ENCODE assay signal across 23 mouse cellular contexts in genomic region chr3:154391629-154392028, GRCm38 (mm10).
DNase-seq lines count a peak whose midpoint lies in the region; ATAC-seq lines count a peak whose summit lies in the region.
"Had no signal": no experiment of that assay in that cellular context is flagged by ENCODE, and none has a peak within 500 bp of the region (broad histone marks: within the 10 kb centered on the region; RNA-seq: fewer than 3 reads in every experiment).

No protein-coding gene starts in this region.

- H3K4me3 ChIP-seq in forebrain, embryonic 13.5 days: no peak overlapping the region
- H3K4me3 ChIP-seq in forebrain, embryonic 15.5 days: no peak overlapping the region
- no peak overlapping the region for H3K4me3 ChIP-seq in midbrain, embryonic 12.5 days
- no peak overlapping the region for H3K4me3 ChIP-seq in midbrain, embryonic 11.5 days (ENCODE audit: low read depth, low read length)
- H3K4me3 ChIP-seq in midbrain, embryonic 16.5 days (ENCODE audit: low read depth, low read length): no peak overlapping the region
- no peak overlapping the region for H3K4me3 ChIP-seq in midbrain, embryonic 10.5 days
- H3K4me3 ChIP-seq: embryonic facial prominence, embryonic 10.5 days; embryonic facial prominence, embryonic 13.5 days; erythroblast, embryonic 14.5 days; gastrocnemius, adult 2 months; hindbrain, embryonic 13.5 days had no signal

- H3K9me3 ChIP-seq in forebrain, embryonic 13.5 days (replicated peaks): no peaks in the 10 kb centered on the region
- H3K9me3 ChIP-seq in forebrain, embryonic 15.5 days: no peaks in the 10 kb centered on the region
- no peaks in the 10 kb centered on the region for H3K9me3 ChIP-seq in midbrain, embryonic 12.5 days
- H3K9me3 ChIP-seq in midbrain, embryonic 11.5 days (ENCODE audit: control insufficient read depth, low read length): no peaks in the 10 kb centered on the region
- H3K9me3 ChIP-seq in midbrain, embryonic 16.5 days (replicated peaks; ENCODE audit: control insufficient read depth, low read length, poor library complexity, severe bottlenecking): no peaks in the 10 kb centered on the region
- no peaks in the 10 kb centered on the region for H3K9me3 ChIP-seq in midbrain, embryonic 10.5 days (replicated peaks)
- H3K9me3 ChIP-seq: embryonic facial prominence, embryonic 10.5 days; embryonic facial prominence, embryonic 13.5 days; hindbrain, embryonic 13.5 days had no signal

- no peaks in the 10 kb centered on the region for H3K36me3 ChIP-seq in forebrain, embryonic 13.5 days (ENCODE audit: poor library complexity, severe bottlenecking)
- H3K36me3 ChIP-seq in forebrain, embryonic 15.5 days: no peaks in the 10 kb centered on the region
- H3K36me3 ChIP-seq in midbrain, embryonic 12.5 days: no peaks in the 10 kb centered on the region
- no peaks in the 10 kb centered on the region for H3K36me3 ChIP-seq in midbrain, embryonic 11.5 days (ENCODE audit: control insufficient read depth, insufficient read depth, low read length)
- H3K36me3 ChIP-seq in midbrain, embryonic 16.5 days (ENCODE audit: control insufficient read depth, insufficient read depth, low read length): no peaks in the 10 kb centered on the region
- no peaks in the 10 kb centered on the region for H3K36me3 ChIP-seq in midbrain, embryonic 10.5 days
- H3K36me3 ChIP-seq: embryonic facial prominence, embryonic 10.5 days; embryonic facial prominence, embryonic 13.5 days; hindbrain, embryonic 13.5 days had no signal

- DNase-seq in midbrain, embryonic 11.5 days (ENCODE audit: low spot score, missing footprints): no peak
- DNase-seq in midbrain, embryonic 10.5 days (ENCODE audit: low spot score): no peak
- DNase-seq: adrenal gland, adult 2 months; adrenal gland, postnatal 14 days; cerebellum, adult 11-12 months; cerebellum, adult 8-10 months; cerebellum, postnatal 36 days; embryo, embryonic 11 days; gastrocnemius, adult 2 months; gastrocnemius, postnatal 14 days had no signal

- WGBS in forebrain, embryonic 13.5 days: 27% methylated on average over 3 of the region's 3 CpGs
- 16% methylated on average over 3 of the region's 3 CpGs for WGBS in forebrain, embryonic 15.5 days
- WGBS in midbrain, embryonic 12.5 days: 61% methylated on average over 3 of the region's 3 CpGs
- 65% methylated on average over 3 of the region's 3 CpGs for WGBS in midbrain, embryonic 11.5 days
- 26% methylated on average over 3 of the region's 3 CpGs for WGBS in midbrain, embryonic 16.5 days
- WGBS in midbrain, embryonic 10.5 days: 76% methylated on average over 3 of the region's 3 CpGs

- no peaks in the 10 kb centered on the region for H3K27me3 ChIP-seq in forebrain, embryonic 13.5 days
- H3K27me3 ChIP-seq in forebrain, embryonic 15.5 days: no peaks in the 10 kb centered on the region
- peaks cover 6% of the 10 kb centered on the region; the same call in 1 of the 2 replicates for H3K27me3 ChIP-seq in midbrain, embryonic 12.5 days
- no peaks in the 10 kb centered on the region for H3K27me3 ChIP-seq in midbrain, embryonic 11.5 days (ENCODE audit: control insufficient read depth, insufficient read depth, low read length)
- no peaks in the 10 kb centered on the region for H3K27me3 ChIP-seq in midbrain, embryonic 16.5 days (ENCODE audit: control insufficient read depth, insufficient read depth, low read depth, low read length)
- H3K27me3 ChIP-seq in midbrain, embryonic 10.5 days (ENCODE audit: low read depth, poor library complexity, severe bottlenecking): no peaks in the 10 kb centered on the region
- H3K27me3 ChIP-seq: embryonic facial prominence, embryonic 13.5 days; hindbrain, embryonic 13.5 days had no signal

- H3K4me2 ChIP-seq in forebrain, embryonic 13.5 days: no peak overlapping the region
- no peak overlapping the region for H3K4me2 ChIP-seq in forebrain, embryonic 15.5 days (replicated peaks)
- H3K4me2 ChIP-seq in midbrain, embryonic 12.5 days (replicated peaks): no peak overlapping the region
- H3K4me2 ChIP-seq in midbrain, embryonic 11.5 days: no peak overlapping the region
- H3K4me2 ChIP-seq in midbrain, embryonic 16.5 days (ENCODE audit: low read length): no peak overlapping the region
- H3K4me2 ChIP-seq: embryonic facial prominence, embryonic 13.5 days; heart, embryonic 11.5 days; hindbrain, embryonic 13.5 days had no signal

- H3K9ac ChIP-seq in forebrain, embryonic 13.5 days: no peak overlapping the region
- no peak overlapping the region for H3K9ac ChIP-seq in forebrain, embryonic 15.5 days (replicated peaks)
- H3K9ac ChIP-seq in midbrain, embryonic 12.5 days (replicated peaks): no peak overlapping the region
- H3K9ac ChIP-seq in midbrain, embryonic 11.5 days (ENCODE audit: low read length): no peak overlapping the region
- H3K9ac ChIP-seq in midbrain, embryonic 16.5 days (ENCODE audit: low read depth, low read length): no peak overlapping the region
- H3K9ac ChIP-seq: embryonic facial prominence, embryonic 13.5 days; hindbrain, embryonic 13.5 days had no signal

- H3K27ac ChIP-seq in forebrain, embryonic 13.5 days: peak overlapping the region; percentile 11; the same call in 1 of the 2 replicates
- no peak overlapping the region for H3K27ac ChIP-seq in forebrain, embryonic 15.5 days (replicated peaks)
- H3K27ac ChIP-seq in midbrain, embryonic 12.5 days (replicated peaks): no peak overlapping the region
- no peak overlapping the region for H3K27ac ChIP-seq in midbrain, embryonic 11.5 days (ENCODE audit: low read depth, low read length)
- H3K27ac ChIP-seq in midbrain, embryonic 16.5 days (ENCODE audit: low read length): no peak overlapping the region
- no peak overlapping the region for H3K27ac ChIP-seq in midbrain, embryonic 10.5 days (replicated peaks)
- H3K27ac ChIP-seq: embryonic facial prominence, embryonic 13.5 days; gastrocnemius, adult 2 months; hindbrain, embryonic 13.5 days; hindbrain, postnatal 0 days had no signal

- H3K4me1 ChIP-seq in forebrain, embryonic 13.5 days: peaks cover 30% of the 10 kb centered on the region
- peaks cover 16% of the 10 kb centered on the region for H3K4me1 ChIP-seq in forebrain, embryonic 15.5 days
- peaks cover 30% of the 10 kb centered on the region for H3K4me1 ChIP-seq in midbrain, embryonic 12.5 days
- no peaks in the 10 kb centered on the region; the same call in 1 of the 2 replicates for H3K4me1 ChIP-seq in midbrain, embryonic 11.5 days (ENCODE audit: control insufficient read depth, insufficient read depth, low read length)
- peaks cover 4% of the 10 kb centered on the region; the same call in 1 of the 2 replicates for H3K4me1 ChIP-seq in midbrain, embryonic 16.5 days (ENCODE audit: control insufficient read depth, insufficient read depth, low read length)
- peaks cover 32% of the 10 kb centered on the region for H3K4me1 ChIP-seq in midbrain, embryonic 10.5 days

- peak; percentile 48; the same call in 1 of the 2 replicates for ATAC-seq in forebrain, embryonic 13.5 days
- ATAC-seq in forebrain, embryonic 15.5 days (replicated peaks): no peak
- ATAC-seq in midbrain, embryonic 12.5 days (ENCODE audit: low FRiP score, low read depth): peak; percentile 25; the same call in 1 of the 2 replicates
- ATAC-seq in midbrain, embryonic 11.5 days (ENCODE audit: low FRiP score): no peak
- peak; percentile 51; the same call in 1 of the 2 replicates for ATAC-seq in midbrain, embryonic 16.5 days
- ATAC-seq: CD4-positive, CD25-positive, alpha-beta regulatory T cell, adult 4 months; hindbrain, postnatal 0 days; inflammation-experienced regulatory T-cells, adult 6 months; intestine, embryonic 16.5 days had no signal

Comparison
In these comparisons a context has a peak if more than half of its experiments do, and no peak if none do; other contexts are left out.
1. ATAC-seq: peak in forebrain, embryonic 13.5 days (single experiment), midbrain, embryonic 12.5 days (single experiment) and midbrain, embryonic 16.5 days (single experiment); none in forebrain, embryonic 15.5 days (single experiment) and midbrain, embryonic 11.5 days (single experiment).